In genomic region chr3:37503846-37504245, GRCm38 (mm10) we compare ENCODE assay signal across 22 mouse cellular contexts.
DNase-seq lines count a peak whose midpoint lies in the region; ATAC-seq and TF ChIP-seq lines count a peak whose summit lies in the region.
"Had no signal": no experiment of that assay in that cellular context is flagged by ENCODE, and none has a peak within 500 bp of the region (broad histone marks: within the 10 kb centered on the region; RNA-seq: fewer than 3 reads in every experiment).

No protein-coding gene starts in this region.

- H3K4me3 ChIP-seq in liver, postnatal 0 days (ENCODE audit: low read depth, low read length), result no peak overlapping the region
- H3K4me3 ChIP-seq in hindbrain, embryonic 16.5 days (ENCODE audit: low read length), result no peak overlapping the region
- H3K4me3 ChIP-seq: embryonic facial prominence, embryonic 13.5 days; heart, embryonic 10.5 days; hindbrain, embryonic 15.5 days; intestine, embryonic 15.5 days; limb, embryonic 13.5 days; lung, embryonic 15.5 days had no signal

- H3K27ac ChIP-seq in liver, postnatal 0 days (ENCODE audit: low read depth), result no peak overlapping the region
- H3K27ac ChIP-seq in hindbrain, embryonic 16.5 days (ENCODE audit: low read depth, low read length), result no peak overlapping the region
- H3K27ac ChIP-seq: embryonic facial prominence, embryonic 13.5 days; heart, embryonic 10.5 days; hindbrain, embryonic 15.5 days; intestine, embryonic 15.5 days; limb, embryonic 13.5 days; lung, embryonic 15.5 days had no signal

- H3K27me3 ChIP-seq in liver, postnatal 0 days (ENCODE audit: insufficient read depth, low read length), result no peaks in the 10 kb centered on the region
- no peaks in the 10 kb centered on the region for H3K27me3 ChIP-seq in hindbrain, embryonic 16.5 days (replicated peaks; ENCODE audit: control insufficient read depth, insufficient read depth, low read length)
- H3K27me3 ChIP-seq: embryonic facial prominence, embryonic 13.5 days; hindbrain, embryonic 15.5 days; intestine, embryonic 15.5 days; limb, embryonic 13.5 days; lung, embryonic 15.5 days had no signal

- H3K4me1 ChIP-seq in liver, postnatal 0 days (ENCODE audit: insufficient read depth), result peaks cover 10% of the 10 kb centered on the region
- no peaks in the 10 kb centered on the region for H3K4me1 ChIP-seq in hindbrain, embryonic 16.5 days (ENCODE audit: control insufficient read depth, insufficient read depth, low read depth, low read length)
- H3K4me1 ChIP-seq: heart, embryonic 10.5 days; hindbrain, embryonic 15.5 days; intestine, embryonic 15.5 days; limb, embryonic 13.5 days had no signal

- DNase-seq in adrenal gland, adult (ENCODE audit: inconsistent age in 2 of 2, low spot score in 1 of 2), result peak; percentile 10 to 66
- DNase-seq in adrenal gland, postnatal 10 days, result no peak
- peak; percentile 45 for DNase-seq in 416B (ENCODE audit: low read depth)
- DNase-seq in fibroblast of lung, adult 2 months (ENCODE audit: low read depth), result peak; percentile 69
- DNase-seq in liver, postnatal 0 days, result no peak
- DNase-seq in ovary, postnatal 36 days (ENCODE audit: low spot score), result no peak
- DNase-seq in kidney, postnatal 25 days, result no peak
- DNase-seq: cerebellum, adult 2 months; cerebellum, postnatal 25 days; embryo, embryonic 11 days; gastrocnemius, postnatal 10 days; kidney, adult 8-10 months; kidney, postnatal 10 days; lung, postnatal 4 days had no signal

- peak; percentile 75 for ATAC-seq in liver, postnatal 0 days
- no peak for ATAC-seq in hindbrain, embryonic 16.5 days
- ATAC-seq: forebrain, embryonic 14.5 days; intestine, embryonic 15.5 days had no signal

- H3K9ac ChIP-seq in liver, postnatal 0 days (replicated peaks), result no peak overlapping the region
- no peak overlapping the region for H3K9ac ChIP-seq in hindbrain, embryonic 16.5 days (ENCODE audit: low read depth, low read length)
- H3K9ac ChIP-seq: embryonic facial prominence, embryonic 13.5 days; hindbrain, embryonic 15.5 days; intestine, embryonic 15.5 days; limb, embryonic 13.5 days; lung, embryonic 15.5 days had no signal

- TF ChIP-seq CTCF in liver, postnatal 0 days (IDR thresholded peaks at IDR 0.05; ENCODE audit: low read depth), result no peak

- no peaks in the 10 kb centered on the region for H3K9me3 ChIP-seq in liver, postnatal 0 days (ENCODE audit: low read length)
- H3K9me3 ChIP-seq in hindbrain, embryonic 16.5 days (ENCODE audit: control insufficient read depth, low read length), result no peaks in the 10 kb centered on the region
- H3K9me3 ChIP-seq: embryonic facial prominence, embryonic 13.5 days; heart, embryonic 10.5 days; hindbrain, embryonic 15.5 days; intestine, embryonic 15.5 days; limb, embryonic 13.5 days; lung, embryonic 15.5 days had no signal

- H3K4me2 ChIP-seq in liver, postnatal 0 days (ENCODE audit: low read depth, low read length), result no peak overlapping the region
- H3K4me2 ChIP-seq in hindbrain, embryonic 16.5 days (ENCODE audit: low read length), result no peak overlapping the region
- H3K4me2 ChIP-seq: embryonic facial prominence, embryonic 13.5 days; hindbrain, embryonic 15.5 days; intestine, embryonic 15.5 days; limb, embryonic 13.5 days; lung, embryonic 15.5 days had no signal

- H3K36me3 ChIP-seq in liver, postnatal 0 days (replicated peaks; ENCODE audit: insufficient read depth, low read length), result no peaks in the 10 kb centered on the region
- H3K36me3 ChIP-seq in hindbrain, embryonic 16.5 days (ENCODE audit: control insufficient read depth, insufficient read depth, low read length), result no peaks in the 10 kb centered on the region
- H3K36me3 ChIP-seq: embryonic facial prominence, embryonic 13.5 days; heart, embryonic 10.5 days; hindbrain, embryonic 15.5 days; intestine, embryonic 15.5 days; limb, embryonic 13.5 days; lung, embryonic 15.5 days had no signal

- no peak; the same call in 1 of the 2 replicates for TF ChIP-seq EP300 in liver, postnatal 0 days (IDR thresholded peaks at IDR 0.05; ENCODE audit: low read depth)

Comparison
In these comparisons a context has a peak if more than half of its experiments do, and no peak if none do; other contexts are left out.
1. DNase-seq: peak in adrenal gland, adult (2 of 2), 416B (single experiment) and fibroblast of lung, adult 2 months (single experiment); none in adrenal gland, postnatal 10 days (single experiment), liver, postnatal 0 days (single experiment), ovary, postnatal 36 days (single experiment) and kidney, postnatal 25 days (0 of 2).